Mouse (Mus musculus) brain, embryonic 14.5 days (tissue): ENCODE data around the gene L3hypdh.

Source experiments
- CTCF ChIP-seq: fragments of 200-500 bp; IDR thresholded peaks from 2 replicates; pipeline ENCODE4 v1.5.1; 2012; ENCODE audit warnings: inconsistent platforms, mild to moderate bottlenecking, moderate library complexity, borderline replicate concordance; ENCODE audit not compliant: insufficient read depth, insufficient read length; ENCODE audit errors: extremely low read depth
- POLR2A ChIP-seq: fragments of 200-500 bp; IDR thresholded peaks from 2 replicates; pipeline ENCODE4 v1.6.1; 2012; ENCODE audit warnings: mild to moderate bottlenecking, inconsistent platforms, borderline replicate concordance; ENCODE audit not compliant: poor library complexity, insufficient read depth, insufficient read length, severe bottlenecking; ENCODE audit errors: extremely low read depth

- TF ChIP-seq CTCF (peak; percentile 75; the same call in 1 of the 2 replicates), POLR2A (no peak)
Measured at GRCm38 (mm10) chr12:72104525-72105281, 19.5 kb upstream of the L3hypdh start.
